In the genomic region with DNA sequence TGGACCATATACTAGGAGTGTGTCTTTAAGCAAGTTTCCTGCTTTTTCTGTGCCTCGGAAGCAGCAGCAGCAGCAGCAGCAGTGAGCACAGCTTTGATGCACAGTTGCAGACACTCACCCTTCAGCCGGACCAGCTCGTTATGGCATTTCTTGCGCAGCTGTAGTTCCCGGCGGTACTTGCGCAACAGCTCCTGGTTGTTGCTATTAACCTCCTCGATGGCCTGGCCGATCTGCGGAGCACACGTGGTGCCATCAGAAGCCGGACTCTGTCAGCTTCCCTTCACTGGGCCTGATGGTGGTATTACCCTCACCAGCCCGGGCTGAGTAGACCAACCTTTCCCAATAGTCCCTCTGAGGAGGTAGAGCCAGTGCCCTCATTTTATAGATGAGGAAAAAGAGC, we compare ENCODE assay signal across 33 mouse cellular contexts. TPM values are rescaled to one million over a fixed set of nuclear protein-coding genes. Genes with fewer than 3 reads are reported as not detected.
DNase-seq lines count a peak whose midpoint lies in the region; ATAC-seq and TF ChIP-seq lines count a peak whose summit lies in the region.
"Had no signal": no experiment of that assay in that cellular context is flagged by ENCODE, and none has a peak within 500 bp of the region (broad histone marks: within the 10 kb centered on the region; RNA-seq: fewer than 3 reads in every experiment).

No protein-coding gene starts in this region.

- H3K4me1 ChIP-seq in liver, embryonic 16.5 days (ENCODE audit: control insufficient read depth, low read depth, low read length), result no peaks in the 10 kb centered on the region
- no peaks in the 10 kb centered on the region for H3K4me1 ChIP-seq in liver, embryonic 12.5 days
- no peaks in the 10 kb centered on the region for H3K4me1 ChIP-seq in lung, adult 2 months (ENCODE audit: control insufficient read depth, insufficient read depth, low read length)
- no peaks in the 10 kb centered on the region for H3K4me1 ChIP-seq in midbrain, embryonic 10.5 days
- H3K4me1 ChIP-seq: embryonic facial prominence, embryonic 10.5 days; embryonic facial prominence, embryonic 13.5 days; forebrain, embryonic 12.5 days; forebrain, embryonic 15.5 days; hindbrain, embryonic 12.5 days; hindbrain, embryonic 15.5 days had no signal

- H3K36me3 ChIP-seq in liver, embryonic 16.5 days (ENCODE audit: control insufficient read depth, insufficient read depth), result no peaks in the 10 kb centered on the region
- H3K36me3 ChIP-seq in liver, embryonic 12.5 days, result peaks cover 17% of the 10 kb centered on the region
- H3K36me3 ChIP-seq in midbrain, embryonic 10.5 days, result no peaks in the 10 kb centered on the region
- H3K36me3 ChIP-seq: G1E had no signal

- no peak overlapping the region for H3K27ac ChIP-seq in liver, embryonic 16.5 days (ENCODE audit: low read length)
- H3K27ac ChIP-seq in liver, embryonic 12.5 days, result no peak overlapping the region
- H3K27ac ChIP-seq in midbrain, embryonic 10.5 days (replicated peaks), result no peak overlapping the region
- H3K27ac ChIP-seq: embryonic facial prominence, embryonic 10.5 days; embryonic facial prominence, embryonic 13.5 days; forebrain, embryonic 12.5 days; forebrain, embryonic 15.5 days; hindbrain, embryonic 12.5 days; hindbrain, embryonic 15.5 days had no signal

- no peak overlapping the region for H3K4me2 ChIP-seq in liver, embryonic 16.5 days (ENCODE audit: low read depth, low read length)
- H3K4me2 ChIP-seq in liver, embryonic 12.5 days, result no peak overlapping the region
- H3K4me2 ChIP-seq: embryonic facial prominence, embryonic 13.5 days; forebrain, embryonic 12.5 days; forebrain, embryonic 15.5 days; heart, embryonic 11.5 days; hindbrain, embryonic 12.5 days; hindbrain, embryonic 15.5 days had no signal

- 52% methylated on average over 13 of the region's 13 CpGs for WGBS in liver, embryonic 16.5 days (ENCODE audit: insufficient replicate concordance)
- WGBS in liver, embryonic 12.5 days (ENCODE audit: insufficient replicate concordance), result 71% methylated on average over 13 of the region's 13 CpGs
- 80% methylated on average over 13 of the region's 13 CpGs for WGBS in lung, adult 2 months
- 91% methylated on average over 13 of the region's 13 CpGs for WGBS in midbrain, embryonic 10.5 days

- TF ChIP-seq POLR2A in lung, adult 2 months (IDR thresholded peaks at IDR 0.05; ENCODE audit: borderline replicate concordance, extremely low read depth, low read depth, low read length), result no peak

- H3K9me3 ChIP-seq in liver, embryonic 16.5 days (replicated peaks; ENCODE audit: control insufficient read depth, low read length), result no peaks in the 10 kb centered on the region
- H3K9me3 ChIP-seq in liver, embryonic 12.5 days (replicated peaks), result no peaks in the 10 kb centered on the region
- H3K9me3 ChIP-seq in midbrain, embryonic 10.5 days (replicated peaks), result no peaks in the 10 kb centered on the region
- H3K9me3 ChIP-seq: embryonic facial prominence, embryonic 10.5 days; embryonic facial prominence, embryonic 13.5 days; forebrain, embryonic 12.5 days; forebrain, embryonic 15.5 days; G1E; hindbrain, embryonic 12.5 days; hindbrain, embryonic 15.5 days had no signal

- H3K9ac ChIP-seq in liver, embryonic 16.5 days (ENCODE audit: low read depth, low read length), result no peak overlapping the region
- H3K9ac ChIP-seq in liver, embryonic 12.5 days, result no peak overlapping the region
- H3K9ac ChIP-seq: embryonic facial prominence, embryonic 13.5 days; forebrain, embryonic 12.5 days; forebrain, embryonic 15.5 days; hindbrain, embryonic 12.5 days; hindbrain, embryonic 15.5 days had no signal

- no peak for TF ChIP-seq CTCF in lung, adult 2 months (IDR thresholded peaks at IDR 0.05; ENCODE audit: insufficient read depth, low read length)

- no peaks in the 10 kb centered on the region for H3K27me3 ChIP-seq in liver, embryonic 16.5 days (ENCODE audit: control insufficient read depth, insufficient read depth, low read depth, low read length)
- 0 out of 2 replicates have a peak, but pooled peaks cover 4% of the 10 kb centered on the region for H3K27me3 ChIP-seq in liver, embryonic 12.5 days (replicated peaks)
- H3K27me3 ChIP-seq in midbrain, embryonic 10.5 days (ENCODE audit: low read depth, poor library complexity, severe bottlenecking), result no peaks in the 10 kb centered on the region
- H3K27me3 ChIP-seq: CH12.LX; embryonic facial prominence, embryonic 13.5 days; forebrain, embryonic 12.5 days; forebrain, embryonic 15.5 days; hindbrain, embryonic 12.5 days; hindbrain, embryonic 15.5 days; Patski had no signal

- peak; percentile 21 for DNase-seq in lung, postnatal 10 days
- no peak for DNase-seq in lung, adult 2 months
- DNase-seq in midbrain, embryonic 10.5 days (ENCODE audit: low spot score), result no peak
- DNase-seq in embryo, embryonic 10 days (ENCODE audit: low spot score), result no peak
- DNase-seq: adrenal gland, postnatal 10 days; adrenal gland, postnatal 36 days; B cell, adult 2 months; cerebellum, adult 18-20 months; cerebellum, adult 9-10 months; cerebellum, postnatal 14 days; embryo, embryonic 11 days; gastrocnemius, postnatal 10 days; gastrocnemius, postnatal 36 days; heart, adult 11 months had no signal

- H3K4me3 ChIP-seq in liver, embryonic 16.5 days (ENCODE audit: low read depth, low read length), result no peak overlapping the region
- no peak overlapping the region for H3K4me3 ChIP-seq in liver, embryonic 12.5 days
- H3K4me3 ChIP-seq in lung, adult 2 months (replicated peaks; ENCODE audit: extremely low read depth, low read depth, low read length), result no peak overlapping the region
- H3K4me3 ChIP-seq in midbrain, embryonic 10.5 days, result no peak overlapping the region
- H3K4me3 ChIP-seq: embryonic facial prominence, embryonic 10.5 days; embryonic facial prominence, embryonic 13.5 days; erythroblast, embryonic 14.5 days; forebrain, embryonic 12.5 days; forebrain, embryonic 15.5 days; hindbrain, embryonic 12.5 days; hindbrain, embryonic 15.5 days had no signal

- peak; percentile 53; the same call in 1 of the 2 replicates for ATAC-seq in liver, embryonic 16.5 days (ENCODE audit: low read depth)
- no peak for ATAC-seq in liver, embryonic 12.5 days
- ATAC-seq in granulocyte monocyte progenitor cell, adult 5-6 weeks (replicated peaks; ENCODE audit: poor library complexity, severe bottlenecking), result peak; percentile 84
- ATAC-seq: forebrain, embryonic 15.5 days; Patski had no signal

RNA-seq across cellular contexts. Expression of a gene that starts 26.3 kb away (rescaled TPM):
- 8.2 and 9.6 TPM in 2 replicates for polyA plus RNA-seq in liver, embryonic 16.5 days (2015; fragmentation: Nextera tagmentation; extraction: Ambion mirVana)
- polyA plus RNA-seq in liver, embryonic 12.5 days (2016; fragmentation: Nextera tagmentation; extraction: Ambion mirVana), result 17.8 and 18.5 TPM in 2 replicates
- 18.4 and 20.0 TPM in 2 replicates for polyA plus RNA-seq in lung, adult 2 months (2012; rRNA removed)
- 14.3 and 17.6 TPM in 2 replicates for total RNA-seq in granulocyte monocyte progenitor cell, adult 5-6 weeks (2014; fragmentation: Nextera tagmentation)
- 33.2 and 34.4 TPM in 2 replicates for total RNA-seq in granulocyte monocyte progenitor cell, adult 5-6 weeks (2017)
- 32.0 and 34.2 TPM in 2 replicates for polyA plus RNA-seq in midbrain, embryonic 10.5 days (2016; fragmentation: Nextera tagmentation; extraction: Ambion mirVana)

RNA-seq across cellular contexts. Expression of a gene that starts 52.4 kb away (rescaled TPM):
- polyA plus RNA-seq in liver, embryonic 16.5 days (2015; fragmentation: Nextera tagmentation; extraction: Ambion mirVana), result 0.44 and 0.50 TPM in 2 replicates
- polyA plus RNA-seq in liver, embryonic 12.5 days (2016; fragmentation: Nextera tagmentation; extraction: Ambion mirVana), result 0.14 and 0.37 TPM in 2 replicates
- polyA plus RNA-seq in lung, adult 2 months (2012; rRNA removed), result 14.0 and 18.5 TPM in 2 replicates
- 1.8 and 2.5 TPM in 2 replicates for total RNA-seq in granulocyte monocyte progenitor cell, adult 5-6 weeks (2014; fragmentation: Nextera tagmentation)
- total RNA-seq in granulocyte monocyte progenitor cell, adult 5-6 weeks (2017), result 1.2 and 3.7 TPM in 2 replicates
- polyA plus RNA-seq in midbrain, embryonic 10.5 days (2016; fragmentation: Nextera tagmentation; extraction: Ambion mirVana), result 0.11 and 0.14 TPM in 2 replicates
- total RNA-seq: adrenal gland, adult 18-20 months; adrenal gland, postnatal 10 days; adrenal gland, postnatal 36 days; CH12.LX; gastrocnemius, postnatal 10 days; gastrocnemius, postnatal 36 days; heart, adult 8-10 months; heart, postnatal 25 days had no signal
- polyA plus RNA-seq: erythroblast, embryonic 14.5 days; G1E; heart, embryonic 11.5 days; heart, embryonic 14.5 days; heart, postnatal 0 days had no signal
